Mouse (Mus musculus): ENCODE data around the gene Dgkz.

Gene Dgkz

DNA sequence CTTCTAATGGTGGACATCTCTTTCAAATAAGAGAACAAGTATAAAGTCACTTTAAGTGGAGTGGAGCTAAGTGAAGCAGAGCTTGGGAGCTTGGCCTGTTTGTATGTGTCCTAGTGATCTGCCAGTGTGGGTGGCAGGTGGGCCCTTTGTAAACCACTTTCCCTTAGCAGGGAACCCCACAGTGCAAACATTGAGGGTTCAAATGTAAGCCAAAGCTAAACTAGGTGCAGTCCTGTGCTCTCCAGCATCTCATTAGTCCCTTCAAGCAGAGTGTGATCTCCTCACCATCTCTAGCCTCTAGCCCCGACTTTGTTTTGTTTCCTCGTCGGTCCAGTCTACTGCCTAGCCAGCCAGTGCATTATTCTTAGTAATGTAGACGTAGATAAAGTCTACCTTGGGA, 91.0 kb downstream of the Dgkz start:
- intact Hi-C loops (cut with DNase I), result no loop called here

DNA sequence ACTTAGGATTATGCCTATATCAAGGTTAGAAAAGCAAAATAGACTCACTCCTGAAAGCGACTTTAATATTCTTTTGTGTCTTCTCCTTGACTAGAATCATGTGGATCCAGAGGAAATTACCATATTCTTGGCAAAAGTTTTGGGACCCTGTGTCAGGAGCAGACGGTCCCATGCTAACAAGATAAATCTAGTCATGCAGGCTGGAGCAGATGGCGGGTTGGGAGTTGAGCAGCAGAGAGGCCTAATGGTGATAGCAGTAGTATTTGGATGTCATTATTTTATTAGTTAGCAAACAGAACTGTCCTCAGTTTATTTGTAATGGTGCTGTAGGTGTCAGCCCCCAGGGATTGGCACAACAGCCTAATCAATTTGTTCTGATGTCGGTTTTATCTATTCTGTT, 91.7 kb downstream of the Dgkz start:
- intact Hi-C loops (cut with DNase I), result no loop called here

Small RNA genes within 50 kb of the gene (microRNA-seq; reads per million reads assigned to microRNA genes)
- gene Mir6999, result 0.23 to 0.25 reads per million in 2 experiments

Data from adrenal gland (tissue).